Mouse (Mus musculus): Measurements from ENCODE around the gene Nid2. TPM values are rescaled to one million over a fixed set of nuclear protein-coding genes. Genes with fewer than 3 reads are reported as not detected.

Gene Nid2
- polyA plus RNA-seq, 1 experiment = not detected

DNA sequence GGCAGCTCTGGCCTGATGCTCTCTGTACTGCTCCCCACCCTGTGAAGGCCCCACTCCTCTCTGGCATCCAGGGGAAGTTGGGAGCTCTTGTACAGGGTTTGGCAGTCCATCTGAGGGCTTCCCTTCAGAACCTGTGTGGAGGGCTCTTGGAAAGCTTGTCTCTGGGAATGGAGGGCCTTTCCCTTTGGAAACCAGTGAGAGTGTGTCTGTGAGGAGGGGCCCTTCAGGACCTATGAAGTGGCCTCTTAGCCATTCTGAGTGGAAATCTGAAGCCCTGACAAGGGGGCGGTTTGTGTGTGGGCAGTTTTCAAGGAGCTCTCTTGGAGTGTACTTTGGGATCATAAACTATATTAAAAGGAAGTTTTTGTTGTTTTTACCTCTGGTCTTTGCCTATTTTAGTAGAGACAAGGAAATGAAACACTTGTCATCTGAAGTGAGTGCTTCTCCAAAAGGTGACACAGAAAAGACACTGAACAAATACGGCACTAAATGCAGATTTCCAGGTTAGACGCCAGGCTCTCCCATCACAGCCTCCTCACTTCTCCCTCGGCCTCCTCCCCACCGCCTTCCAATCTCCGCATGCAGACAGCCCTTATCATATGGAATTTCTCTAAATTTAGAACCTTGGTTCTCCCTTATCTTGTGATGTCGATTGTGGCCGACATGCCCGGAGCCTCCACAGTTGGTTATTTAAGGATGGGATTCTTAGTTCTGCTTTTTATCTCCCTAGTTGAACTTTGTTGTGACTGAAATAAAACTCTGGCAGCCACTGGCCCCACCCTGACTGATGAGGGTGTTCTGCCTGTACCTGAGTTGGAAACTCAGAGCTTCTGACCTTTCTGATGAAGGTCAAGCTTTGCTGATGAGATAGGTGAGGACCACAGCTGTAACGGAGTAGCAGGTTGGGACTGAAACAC is 8.5 kb downstream of the Nid2 start:
- Histone ChIP-seq H3K4me1 (ENCODE audit: control insufficient read depth, insufficient read depth, low read length) (peaks cover 5% of the 10 kb centered on the region), H3K4me3 (ENCODE audit: insufficient read depth, low read depth, low read length) (no peak overlapping the region), H3K27ac (ENCODE audit: insufficient read depth, low read depth, low read length) (no peak overlapping the region)
- 92% methylated on average over 10 of the region's 10 CpGs for WGBS
- TF ChIP-seq CTCF (IDR thresholded peaks at IDR 0.05; ENCODE audit: insufficient read depth, low read depth, low read length) = no peak

DNA sequence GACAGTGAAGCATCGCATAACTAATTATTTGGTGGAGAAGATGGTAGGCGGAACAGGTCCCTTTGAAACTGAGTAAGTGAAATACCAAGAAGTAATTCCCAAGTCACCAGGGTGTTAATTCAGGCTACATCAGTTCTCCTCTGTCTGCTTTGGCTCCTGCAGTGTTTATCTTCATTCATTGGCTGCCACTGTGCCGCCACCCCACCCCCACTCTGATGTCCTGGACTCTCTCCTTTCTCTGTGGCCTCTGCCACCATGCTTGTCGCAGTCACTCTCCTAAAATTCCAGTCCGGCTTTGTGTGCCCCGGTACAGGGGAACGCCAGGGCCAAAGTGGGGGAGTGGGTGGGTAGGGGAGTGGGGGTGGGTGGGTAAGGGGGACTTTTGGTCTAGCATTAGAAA is 9.7 kb downstream of the Nid2 start:
- peaks cover 5% of the 10 kb centered on the region for H3K4me1 ChIP-seq (ENCODE audit: control insufficient read depth, insufficient read depth, low read length)
- TF ChIP-seq CTCF (IDR thresholded peaks at IDR 0.05; ENCODE audit: insufficient read depth, low read depth, low read length) = no peak
- no peak for TF ChIP-seq POLR2A (IDR thresholded peaks at IDR 0.05; ENCODE audit: insufficient read depth, low read depth, low read length)
- no peak overlapping the region for H3K4me3 ChIP-seq (ENCODE audit: insufficient read depth, low read depth, low read length)

DNA sequence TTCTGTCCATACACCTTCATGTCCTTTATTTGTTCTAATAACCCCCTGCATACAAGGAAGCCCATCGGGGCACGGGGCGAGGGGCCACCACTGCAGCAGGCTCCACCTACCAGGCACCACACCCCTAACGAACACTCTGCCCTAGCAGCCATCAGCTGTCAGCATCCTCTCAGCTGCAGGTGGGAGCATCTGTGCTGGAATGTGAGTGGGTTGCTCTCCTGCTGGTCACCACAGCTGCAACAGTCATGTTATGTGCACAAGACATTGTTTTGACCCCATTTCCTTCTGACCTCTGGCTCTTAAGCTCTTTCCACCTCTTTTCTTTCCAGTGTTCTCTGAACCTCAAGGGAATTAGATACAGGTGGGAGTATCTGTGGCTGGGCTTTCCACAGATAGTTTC is 10.9 kb downstream of the Nid2 start:
- WGBS = 83% methylated on average over 4 of the region's 4 CpGs
- H3K4me3 ChIP-seq (ENCODE audit: insufficient read depth, low read depth, low read length) = no peak overlapping the region
- H3K4me1 ChIP-seq (ENCODE audit: control insufficient read depth, insufficient read depth, low read length) = peaks cover 7% of the 10 kb centered on the region
- H3K27ac ChIP-seq (ENCODE audit: insufficient read depth, low read depth, low read length) = no peak overlapping the region
- TF ChIP-seq POLR2A (IDR thresholded peaks at IDR 0.05; ENCODE audit: insufficient read depth, low read depth, low read length) (no peak), CTCF (IDR thresholded peaks at IDR 0.05; ENCODE audit: insufficient read depth, low read depth, low read length) (no peak)

More for the DNA sequence above, 9.7 kb downstream of the Nid2 start:
- no peak overlapping the region for H3K27ac ChIP-seq (ENCODE audit: insufficient read depth, low read depth, low read length)
- 48% methylated on average over 7 of the region's 7 CpGs for WGBS

DNA sequence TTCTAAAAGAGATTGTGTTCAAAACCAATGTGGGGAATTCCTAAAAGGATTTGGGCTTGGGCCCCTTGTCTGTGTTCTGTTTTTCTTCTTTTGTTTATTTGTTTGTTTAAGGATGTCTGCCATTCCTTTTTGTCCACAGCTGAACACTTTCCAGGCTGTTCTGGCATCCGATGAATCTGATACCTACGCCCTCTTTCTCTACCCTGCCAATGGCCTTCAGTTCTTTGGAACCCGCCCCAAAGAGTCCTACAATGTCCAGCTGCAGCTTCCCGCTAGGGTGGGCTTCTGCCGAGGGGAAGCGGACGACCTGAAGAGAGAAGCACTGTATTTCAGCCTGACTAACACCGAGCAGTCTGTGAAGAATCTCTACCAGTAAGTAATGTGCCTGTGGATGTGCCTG is 12.5 kb downstream of the Nid2 start:
- WGBS = 41% methylated on average over 8 of the region's 8 CpGs
- Histone ChIP-seq H3K4me1 (ENCODE audit: control insufficient read depth, insufficient read depth, low read length) (peaks cover 7% of the 10 kb centered on the region), H3K27ac (ENCODE audit: insufficient read depth, low read depth, low read length) (no peak overlapping the region), H3K4me3 (ENCODE audit: insufficient read depth, low read depth, low read length) (no peak overlapping the region)
- TF ChIP-seq POLR2A (IDR thresholded peaks at IDR 0.05; ENCODE audit: insufficient read depth, low read depth, low read length) (no peak), CTCF (IDR thresholded peaks at IDR 0.05; ENCODE audit: insufficient read depth, low read depth, low read length) (no peak)

DNA sequence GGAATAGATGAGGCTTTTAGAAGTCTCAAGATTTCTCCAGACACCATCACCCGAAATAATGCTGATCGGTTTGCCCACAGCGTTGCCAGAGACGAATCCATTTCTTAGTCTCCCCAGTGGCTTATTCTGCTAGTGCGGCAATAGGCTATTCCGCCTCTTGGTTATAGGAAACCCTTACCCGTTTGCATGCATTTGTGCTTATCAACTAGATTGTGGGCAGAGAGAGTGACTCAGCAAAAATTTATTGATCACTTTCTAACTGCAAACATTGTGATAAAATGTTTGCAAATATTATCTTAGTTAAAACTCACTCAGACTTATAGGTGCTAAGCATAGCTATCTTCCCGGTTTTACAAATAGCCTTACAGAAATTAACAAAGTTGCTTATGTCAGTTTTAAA is 13.3 kb downstream of the Nid2 start:
- H3K4me3 ChIP-seq (ENCODE audit: insufficient read depth, low read depth, low read length) = no peak overlapping the region
- no peak overlapping the region for H3K27ac ChIP-seq (ENCODE audit: insufficient read depth, low read depth, low read length)
- WGBS = 59% methylated on average over 8 of the region's 8 CpGs
- H3K4me1 ChIP-seq (ENCODE audit: control insufficient read depth, insufficient read depth, low read length) = peaks cover 7% of the 10 kb centered on the region
- TF ChIP-seq POLR2A (IDR thresholded peaks at IDR 0.05; ENCODE audit: insufficient read depth, low read depth, low read length) (no peak), CTCF (IDR thresholded peaks at IDR 0.05; ENCODE audit: insufficient read depth, low read depth, low read length) (no peak)

DNA sequence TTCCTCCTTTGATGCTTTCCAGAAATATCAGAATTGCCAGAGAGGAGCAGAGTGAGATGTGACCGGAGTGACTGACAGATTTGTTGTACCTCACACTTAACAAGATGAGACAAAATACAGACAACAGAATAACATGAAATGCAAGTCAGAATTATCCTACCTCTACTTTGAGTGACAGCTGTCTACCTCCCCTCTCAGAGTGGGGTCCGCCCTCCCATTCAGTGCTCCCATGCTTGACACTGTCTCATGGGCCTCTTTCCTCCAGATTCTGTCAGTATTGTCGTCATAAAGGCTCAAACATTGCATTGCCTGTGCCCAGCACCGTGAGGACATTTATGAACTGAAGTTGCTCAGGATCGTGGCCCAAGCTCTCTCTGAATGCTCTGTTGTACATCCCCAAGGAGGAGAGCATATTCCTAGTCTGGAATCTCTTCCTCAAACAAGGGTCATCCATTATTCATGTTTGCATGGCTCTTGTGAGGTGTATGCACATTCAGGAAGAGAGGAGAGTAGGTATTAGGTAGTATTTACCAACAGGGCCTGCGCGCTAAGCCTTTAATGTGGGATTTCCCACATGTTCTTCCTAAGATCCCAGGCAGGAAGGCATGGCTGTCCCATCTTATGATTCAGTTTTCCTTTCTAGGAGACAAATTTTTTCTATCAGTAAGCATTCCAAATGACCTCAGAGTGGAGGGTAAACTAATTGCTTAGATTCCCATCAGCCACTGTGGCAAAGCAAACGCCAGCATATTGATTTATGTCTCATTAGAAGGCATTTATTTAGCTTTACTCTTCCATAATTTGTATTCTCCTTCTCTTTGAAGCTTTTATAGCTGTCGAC is 14.7 kb downstream of the Nid2 start:
- WGBS = 83% methylated on average over 9 of the region's 9 CpGs

DNA sequence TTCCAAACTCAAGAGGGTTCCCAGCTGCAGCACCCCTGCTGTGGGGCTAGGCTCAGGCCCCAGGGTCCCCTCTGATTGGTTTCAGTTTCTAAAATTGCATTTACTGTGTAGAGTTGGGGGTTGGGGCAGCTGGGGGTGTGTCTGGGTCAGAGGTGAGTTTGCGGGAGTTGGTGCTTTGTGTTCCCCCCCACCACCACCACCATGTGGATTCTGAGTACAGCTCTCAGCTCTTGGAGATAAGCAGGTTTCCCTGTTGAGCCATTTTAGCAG is 15.2 kb downstream of the Nid2 start:
- TF ChIP-seq CTCF (IDR thresholded peaks at IDR 0.05; ENCODE audit: insufficient read depth, low read depth, low read length) = no peak
- no peak for TF ChIP-seq POLR2A (IDR thresholded peaks at IDR 0.05; ENCODE audit: insufficient read depth, low read depth, low read length)
- H3K4me1 ChIP-seq (ENCODE audit: control insufficient read depth, insufficient read depth, low read length) = peaks cover 10% of the 10 kb centered on the region; the same call in 1 of the 2 replicates
- WGBS = 78% methylated on average over 1 of the region's 1 CpGs
- no peak overlapping the region for H3K27ac ChIP-seq (ENCODE audit: insufficient read depth, low read depth, low read length)
- H3K4me3 ChIP-seq (ENCODE audit: insufficient read depth, low read depth, low read length) = no peak overlapping the region

More for the DNA sequence above, 14.7 kb downstream of the Nid2 start:
- TF ChIP-seq CTCF (IDR thresholded peaks at IDR 0.05; ENCODE audit: insufficient read depth, low read depth, low read length) = no peak
- TF ChIP-seq POLR2A (IDR thresholded peaks at IDR 0.05; ENCODE audit: insufficient read depth, low read depth, low read length) = no peak
- peaks cover 10% of the 10 kb centered on the region for H3K4me1 ChIP-seq (ENCODE audit: control insufficient read depth, insufficient read depth, low read length)
- no peak overlapping the region for H3K4me3 ChIP-seq (ENCODE audit: insufficient read depth, low read depth, low read length)
- no peak overlapping the region for H3K27ac ChIP-seq (ENCODE audit: insufficient read depth, low read depth, low read length)

DNA sequence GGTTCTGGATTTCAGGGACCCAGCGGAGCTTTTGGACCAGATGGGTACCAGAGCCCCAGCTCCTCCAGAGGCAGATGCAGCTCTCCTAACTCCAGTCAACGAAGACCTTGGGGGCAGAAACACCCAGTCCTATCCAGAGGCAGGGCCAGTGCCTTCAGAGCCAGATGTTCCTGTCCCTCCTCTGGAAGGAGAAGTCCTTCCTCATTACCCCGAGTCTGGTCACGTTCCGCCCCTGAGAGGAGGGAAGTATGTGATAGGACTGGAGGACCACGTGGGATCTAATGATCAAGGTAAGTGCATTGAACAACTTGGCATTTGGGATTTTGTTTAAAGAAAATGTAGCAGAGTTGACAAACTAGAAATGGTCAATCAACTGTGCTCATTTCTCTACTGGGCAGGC is 17.6 kb downstream of the Nid2 start:
- no peak overlapping the region for H3K4me3 ChIP-seq (ENCODE audit: insufficient read depth, low read depth, low read length)
- WGBS = 98% methylated on average over 6 of the region's 6 CpGs
- TF ChIP-seq POLR2A (IDR thresholded peaks at IDR 0.05; ENCODE audit: insufficient read depth, low read depth, low read length) = no peak
- TF ChIP-seq CTCF (IDR thresholded peaks at IDR 0.05; ENCODE audit: insufficient read depth, low read depth, low read length) = no peak
- H3K27ac ChIP-seq (ENCODE audit: insufficient read depth, low read depth, low read length) = no peak overlapping the region
- H3K4me1 ChIP-seq (ENCODE audit: control insufficient read depth, insufficient read depth, low read length) = peaks cover 6% of the 10 kb centered on the region; the same call in 1 of the 2 replicates
